Mouse (Mus musculus) MEL (cell line): ENCODE data around the gene Cnga1. TPM values are rescaled to one million over a fixed set of nuclear protein-coding genes. Genes with fewer than 3 reads are reported as not detected.

Experiments used
- DNase-seq: peaks from one replicate; pipeline ENCODE4 v3.0.0; 2011; ENCODE audit warnings: low read depth, low spot score
- H3K27ac ChIP-seq: 2 replicates; pipeline ENCODE4 v1.5.1; 2012; ENCODE audit warnings: low read depth, mild to moderate bottlenecking, control low read depth, low read length, moderate library complexity; ENCODE audit not compliant: control insufficient read depth
- H3K27me3 ChIP-seq, 2 experiments: fragments of 150-350 bp in 1 of 2; sonication (generic) in 1 of 2; 2 replicates each; pipeline ENCODE4 v1.6.1; 2012; ENCODE audit warnings: low read length in 2 of 2, mild to moderate bottlenecking in 2 of 2, improper control_type of control experiment in 1 of 2, moderate library complexity in 1 of 2; ENCODE audit not compliant: insufficient read depth in 2 of 2, control insufficient read depth in 1 of 2
- H3K36me3 ChIP-seq, 2 experiments: 2 replicates each; pipeline ENCODE4 v1.6.1; 2012 to 2014; ENCODE audit warnings: low read length in 2 of 2, improper control_type of control experiment in 1 of 2, inconsistent platforms in 1 of 2, mild to moderate bottlenecking in 1 of 2; ENCODE audit not compliant: insufficient read depth in 2 of 2, control insufficient read depth in 1 of 2
- H3K4me1 ChIP-seq, 2 experiments: fragments of 150-350 bp in 1 of 2; sonication (generic) in 1 of 2; 2 replicates each; pipeline ENCODE4 v1.6.1; 2012; ENCODE audit warnings: low read length in 2 of 2, improper control_type of control experiment in 1 of 2, mild to moderate bottlenecking in 1 of 2; ENCODE audit not compliant: insufficient read depth in 2 of 2, control insufficient read depth in 1 of 2
- H3K4me3 ChIP-seq, 2 experiments: fragments of 150-350 bp in 1 of 2; sonication (generic) in 1 of 2; 2 replicates each; pipeline ENCODE4 v1.5.1; 2012; ENCODE audit warnings: low read depth in 2 of 2, low read length in 2 of 2, mild to moderate bottlenecking in 2 of 2, moderate library complexity in 2 of 2, control low read depth in 1 of 2, improper control_type of control experiment in 1 of 2; ENCODE audit not compliant: control insufficient read depth in 1 of 2, insufficient read depth in 1 of 2
- H3K79me2 ChIP-seq: 2 replicates; pipeline ENCODE4 v1.6.1; 2012; ENCODE audit warnings: mild to moderate bottlenecking, low read length, moderate library complexity; ENCODE audit not compliant: control insufficient read depth, poor library complexity, insufficient read depth
- H3K9ac ChIP-seq: 2 replicates; pipeline ENCODE4 v1.6.1; 2012; ENCODE audit warnings: low read depth, mild to moderate bottlenecking, control low read depth, low read length, moderate library complexity; ENCODE audit not compliant: control insufficient read depth, poor library complexity, severe bottlenecking
- H3K9me3 ChIP-seq: fragments of 150-350 bp; sonication (generic); replicated peaks from 2 replicates; pipeline ENCODE4 v1.6.1; 2012; ENCODE audit warnings: mild to moderate bottlenecking, low read length, improper control_type of control experiment, moderate library complexity; ENCODE audit not compliant: insufficient read depth
- CHD1 ChIP-seq: IDR thresholded peaks from 2 replicates; pipeline ENCODE4 v1.6.1; 2012; ENCODE audit warnings: low read depth, mild to moderate bottlenecking, inconsistent platforms, low read length, improper control_type of control experiment
- CTCF ChIP-seq, 3 experiments: IDR thresholded peaks in 2 of 3; conservative IDR thresholded peaks in 1 of 3; 2 replicates each; pipeline ENCODE4 v1.5.1; 2011 to 2012; ENCODE audit warnings: low read length in 3 of 3, low read depth in 2 of 3, mild to moderate bottlenecking in 2 of 3, improper control_type of control experiment in 1 of 3, inconsistent platforms in 1 of 3, mixed read lengths in 1 of 3, moderate library complexity in 1 of 3; ENCODE audit not compliant: control insufficient read depth in 1 of 3, insufficient read depth in 1 of 3, poor library complexity in 1 of 3, severe bottlenecking in 1 of 3
- E2F4 ChIP-seq: IDR thresholded peaks from 2 replicates; pipeline ENCODE4 v1.6.1; 2011; ENCODE audit warnings: low read depth, low read length, improper control_type of control experiment, borderline replicate concordance
- EP300 ChIP-seq, 2 experiments: IDR thresholded peaks; 2 replicates each; pipeline ENCODE4 v1.6.1; 2011; ENCODE audit warnings: improper control_type of control experiment in 2 of 2, low read length in 2 of 2, low read depth in 1 of 2, mild to moderate bottlenecking in 1 of 2
- ETS1 ChIP-seq: IDR thresholded peaks from 2 replicates; pipeline ENCODE4 v1.6.1; 2012; ENCODE audit warnings: low read depth, mild to moderate bottlenecking, inconsistent platforms, low read length, improper control_type of control experiment, moderate library complexity
- GABPA ChIP-seq: IDR thresholded peaks from 2 replicates; pipeline ENCODE4 v1.6.1; 2012; ENCODE audit warnings: low read depth, mild to moderate bottlenecking, inconsistent platforms, low read length, improper control_type of control experiment, moderate library complexity
- GATA1 ChIP-seq: IDR thresholded peaks from 2 replicates; pipeline ENCODE4 v1.6.1; 2011; ENCODE audit warnings: low read depth, low read length, improper control_type of control experiment
- JUND ChIP-seq: IDR thresholded peaks from 2 replicates; pipeline ENCODE4 v1.6.1; 2011; ENCODE audit warnings: low read depth, mild to moderate bottlenecking, improper control_type of control experiment, low read length
- MAX ChIP-seq: IDR thresholded peaks from 2 replicates; pipeline ENCODE4 v1.6.1; 2011; ENCODE audit warnings: low read length, improper control_type of control experiment
- MAZ ChIP-seq: IDR thresholded peaks from 2 replicates; pipeline ENCODE4 v1.6.1; 2012; ENCODE audit warnings: low read depth, mild to moderate bottlenecking, inconsistent platforms, low read length, improper control_type of control experiment
- MEF2A ChIP-seq: IDR thresholded peaks from 2 replicates; pipeline ENCODE4 v1.6.1; 2014; ENCODE audit warnings: low read depth, mild to moderate bottlenecking, inconsistent platforms, low read length, improper control_type of control experiment; ENCODE audit not compliant: poor library complexity, insufficient replicate concordance, severe bottlenecking; ENCODE audit errors: extremely low read depth
- NELFE ChIP-seq: IDR thresholded peaks from 2 replicates; pipeline ENCODE4 v1.6.1; 2011; ENCODE audit warnings: low read depth, low read length, improper control_type of control experiment
- NRF1 ChIP-seq: IDR thresholded peaks from 2 replicates; pipeline ENCODE4 v1.6.1; 2014; ENCODE audit warnings: low read depth, mild to moderate bottlenecking, inconsistent platforms, low read length, improper control_type of control experiment, moderate library complexity; ENCODE audit not compliant: poor library complexity, insufficient read depth, severe bottlenecking
- RAD21 ChIP-seq: IDR thresholded peaks from 2 replicates; pipeline ENCODE4 v1.6.1; 2011; ENCODE audit warnings: mild to moderate bottlenecking, low read depth, low read length, improper control_type of control experiment
- RCOR1 ChIP-seq: IDR thresholded peaks from 2 replicates; pipeline ENCODE4 v1.6.1; 2012; ENCODE audit warnings: low read depth, mild to moderate bottlenecking, inconsistent platforms, low read length, improper control_type of control experiment
- SIN3A ChIP-seq: IDR thresholded peaks from 2 replicates; pipeline ENCODE4 v1.6.1; 2012; ENCODE audit warnings: low read length, improper control_type of control experiment, inconsistent platforms
- TAL1 ChIP-seq: IDR thresholded peaks from 2 replicates; pipeline ENCODE4 v1.6.1; 2012; ENCODE audit warnings: mild to moderate bottlenecking, inconsistent platforms, low read length, moderate library complexity, mixed read lengths
- TCF12 ChIP-seq: IDR thresholded peaks from 2 replicates; pipeline ENCODE4 v1.6.1; 2014; ENCODE audit warnings: low read depth, mild to moderate bottlenecking, inconsistent platforms, low read length, improper control_type of control experiment, moderate library complexity
- USF2 ChIP-seq, 2 experiments: IDR thresholded peaks; 2 replicates each; pipeline ENCODE4 v1.6.1; 2011 to 2012; ENCODE audit warnings: improper control_type of control experiment in 2 of 2, low read length in 2 of 2, borderline replicate concordance in 1 of 2, inconsistent platforms in 1 of 2, low read depth in 1 of 2, mild to moderate bottlenecking in 1 of 2; ENCODE audit not compliant: insufficient read depth in 1 of 2
- ZC3H11A ChIP-seq: IDR thresholded peaks from 2 replicates; pipeline ENCODE4 v1.6.1; 2012; ENCODE audit warnings: low read depth, mild to moderate bottlenecking, inconsistent platforms, low read length, improper control_type of control experiment
- ZKSCAN1 ChIP-seq: IDR thresholded peaks from 2 replicates; pipeline ENCODE4 v1.6.1; 2012; ENCODE audit warnings: low read depth, mild to moderate bottlenecking, inconsistent platforms, low read length, improper control_type of control experiment, moderate library complexity
- ZMIZ1 ChIP-seq: IDR thresholded peaks from 2 replicates; pipeline ENCODE4 v1.6.1; 2012; ENCODE audit warnings: low read depth, mild to moderate bottlenecking, inconsistent platforms, low read length, improper control_type of control experiment, moderate library complexity
- ZNF384 ChIP-seq: IDR thresholded peaks from 2 replicates; pipeline ENCODE4 v1.6.1; 2012; ENCODE audit warnings: low read depth, mild to moderate bottlenecking, inconsistent platforms, low read length, improper control_type of control experiment
- polyA plus RNA-seq, 2 experiments: library from polyadenylated mRNA; stranded (reverse) in 1 of 2; unstranded in 1 of 2; fragments of >175 nt in 1 of 2; fragments of >200 nt in 1 of 2; gene quantifications; 2 replicates each; pipeline versions ENCODE4 v1.2.1 to v1.2.4; 2012; ENCODE audit warnings: low replicate concordance in 2 of 2, low read depth in 1 of 2; ENCODE audit not compliant: insufficient read length in 2 of 2, insufficient read depth in 1 of 2, missing spikeins in 1 of 2
- total RNA-seq: library from RNA; depleted of rRNA; stranded (reverse); fragments of 300-350 nt; gene quantifications from 2 replicates; pipeline ENCODE4 v1.2.3, GENCODE M21; 2012

The Cnga1 gene
- total and polyA plus RNA-seq, 3 experiments, result 0.04 TPM; not detected in 2

- DNase-seq, result no peak
- no peaks in the 10 kb centered on the region for H3K9me3 ChIP-seq
- no peaks in the 10 kb centered on the region for H3K79me2 ChIP-seq
- no peak overlapping the region for H3K4me3 ChIP-seq
- no peak for TF ChIP-seq NRF1
- no peak for TF ChIP-seq ZC3H11A
- TF ChIP-seq E2F4, result no peak
- no peak for TF ChIP-seq RCOR1
- TF ChIP-seq RAD21, result no peak
- TF ChIP-seq GABPA, result no peak
- no peak for TF ChIP-seq EP300 (IDR thresholded peaks at IDR 0.05; ENCODE audit: low read depth in 1 of 2, low read length in 2 of 2)
- TF ChIP-seq JUND, result no peak
- TF ChIP-seq TAL1, result no peak
- no peak for TF ChIP-seq ETS1
- peaks cover 0 to under 1% of the 10 kb centered on the region in 2 experiments; a peak in 1 of 4 replicates for H3K4me1 ChIP-seq
- H3K27me3 ChIP-seq, result peaks cover 2 to 7% of the 10 kb centered on the region in 2 experiments
- H3K36me3 ChIP-seq, result no peaks in the 10 kb centered on the region
- no peak overlapping the region for H3K27ac ChIP-seq
- no peak overlapping the region for H3K9ac ChIP-seq
Observed at GRCm38 (mm10) chr5:72674994-72675542, 31.0 kb upstream of the Cnga1 start.

- Histone ChIP-seq H3K4me1 (no peaks in the 10 kb centered on the region), H3K79me2 (no peaks in the 10 kb centered on the region), H3K9me3 (no peaks in the 10 kb centered on the region), H3K27me3 (peaks cover 3 to 15% of the 10 kb centered on the region in 2 experiments), H3K36me3 (no peaks in the 10 kb centered on the region), H3K4me3 (no peak overlapping the region), H3K27ac (no peak overlapping the region), H3K9ac (no peak overlapping the region)
- no peak for DNase-seq
- TF ChIP-seq NELFE (no peak), ZMIZ1 (no peak), MAX (no peak), ETS1 (no peak), MEF2A (no peak), USF2 (IDR thresholded peaks at IDR 0.05; ENCODE audit: borderline replicate concordance in 1 of 2, insufficient read depth in 1 of 2, low read depth in 1 of 2, low read length in 2 of 2) (no peak), JUND (no peak), ZKSCAN1 (no peak), CTCF (IDR thresholded peaks at IDR 0.05 in 2 of 3, conservative IDR thresholded peaks at IDR 0.05 in 1 of 3; ENCODE audit: control insufficient read depth in 1 of 3, insufficient read depth in 1 of 3, low read depth in 2 of 3, low read length in 3 of 3, poor library complexity in 1 of 3, severe bottlenecking in 1 of 3) (no peak), MAZ (no peak), NRF1 (no peak), ZNF384 (no peak), GATA1 (no peak), SIN3A (no peak), TCF12 (no peak), CHD1 (no peak)
Observed at GRCm38 (mm10) chr5:72671017-72671699, 27.1 kb upstream of the Cnga1 start.
